Mouse (Mus musculus) midbrain, embryonic 15.5 days (tissue): Measurements from ENCODE around the gene Col8a1. TPM values are rescaled to one million over a fixed set of nuclear protein-coding genes. Genes with fewer than 3 reads are reported as not detected.
A peak's percentile ranks its signal among the peaks of the same experiment; 100 is the strongest.

Experiments used
- ATAC-seq: fragments of 200-750 bp; cut with Nextera tagmentation; replicated peaks from 2 replicates; pipeline ENCODE4 v1.8.0; 2017; ENCODE audit warnings: moderate TSS enrichment
- H3K27ac ChIP-seq: fragments of 300-500 bp; sonication (generic); 2 replicates; pipeline ENCODE4 v1.5.1; 2015; ENCODE audit warnings: mild to moderate bottlenecking, inconsistent platforms
- H3K27me3 ChIP-seq: fragments of 300-500 bp; sonication (generic); replicated peaks from 2 replicates; pipeline ENCODE4 v1.6.1; 2015; ENCODE audit warnings: inconsistent platforms
- H3K36me3 ChIP-seq: fragments of 300-500 bp; sonication (generic); replicated peaks from 2 replicates; pipeline ENCODE4 v1.6.1; 2015; ENCODE audit warnings: inconsistent platforms
- H3K4me1 ChIP-seq: fragments of 300-500 bp; sonication (generic); 2 replicates; pipeline ENCODE4 v1.6.1; 2015; ENCODE audit warnings: inconsistent platforms
- H3K4me2 ChIP-seq: fragments of 300-500 bp; sonication (generic); 2 replicates; pipeline ENCODE4 v1.6.1; 2015; ENCODE audit warnings: inconsistent platforms, mild to moderate bottlenecking, moderate library complexity
- H3K4me3 ChIP-seq: fragments of 300-500 bp; sonication (generic); 2 replicates; pipeline ENCODE4 v1.5.1; 2015; ENCODE audit warnings: mild to moderate bottlenecking, inconsistent platforms
- H3K9ac ChIP-seq: fragments of 300-500 bp; sonication (generic); 2 replicates; pipeline ENCODE4 v1.6.1; 2015; ENCODE audit warnings: mild to moderate bottlenecking, inconsistent platforms
- H3K9me3 ChIP-seq: fragments of 300-500 bp; sonication (generic); 2 replicates; pipeline ENCODE4 v1.6.1; 2016; ENCODE audit warnings: inconsistent platforms
- WGBS: fragments of 180-500 bp; shearing (Covaris S2); methylation state at CpG from one replicate; pipeline ENCODE4 v1.1.7; 2015; ENCODE audit warnings: mixed read lengths; 5-methylcytosine and 5-hydroxymethylcytosine counted together
- polyA plus RNA-seq: library from polyadenylated mRNA; unstranded; fragments of >200 nt; fragmentation: Nextera tagmentation; extraction: Ambion mirVana; gene quantifications from 2 replicates; pipeline ENCODE4 v1.2.1, GENCODE M21; 2015

The Col8a1 gene
- polyA plus RNA-seq, 1 experiment from 2014 or later: 4.0 TPM

DNA sequence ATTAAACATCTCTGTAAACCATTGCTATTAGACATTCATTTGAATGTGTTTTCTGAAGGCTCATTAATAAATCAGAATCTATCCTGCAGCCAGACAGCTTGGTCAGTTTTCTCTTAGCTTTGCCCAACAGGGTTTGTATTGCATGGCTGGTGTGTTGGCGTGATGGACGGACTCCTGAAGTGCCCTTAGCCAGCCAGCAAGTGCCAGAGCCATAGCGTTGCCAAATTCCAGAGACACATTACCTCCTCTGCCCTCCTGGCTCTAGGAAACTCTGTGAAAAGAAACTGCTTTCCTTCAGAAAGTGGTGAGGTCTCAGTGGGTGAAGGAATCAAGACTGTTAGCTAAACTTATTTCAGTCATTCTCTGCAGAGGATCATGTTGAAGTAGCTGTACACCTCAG, 14.4 kb downstream of the Col8a1 start:
- ATAC-seq: no peak
- Histone ChIP-seq H3K4me2 (no peak overlapping the region), H3K4me3 (no peak overlapping the region), H3K27ac (no peak overlapping the region), H3K27me3 (no peaks in the 10 kb centered on the region), H3K36me3 (no peaks in the 10 kb centered on the region), H3K4me1 (no peaks in the 10 kb centered on the region), H3K9ac (no peak overlapping the region), H3K9me3 (no peaks in the 10 kb centered on the region)
- whole genome bisulfite sequencing: 88% methylated on average over 3 of the region's 3 CpGs

- H3K27ac ChIP-seq: no peak overlapping the region
- no peak for ATAC-seq
- no peak overlapping the region for H3K9ac ChIP-seq
- H3K36me3 ChIP-seq: no peaks in the 10 kb centered on the region
- no peaks in the 10 kb centered on the region for H3K27me3 ChIP-seq
- no peaks in the 10 kb centered on the region for H3K4me1 ChIP-seq
- H3K4me2 ChIP-seq: no peak overlapping the region
- no peak overlapping the region for H3K4me3 ChIP-seq
- no peaks in the 10 kb centered on the region for H3K9me3 ChIP-seq
- WGBS: 91% methylated on average over 2 of the region's 2 CpGs
Measured at GRCm38 (mm10) chr16:57734942-57735341, 19.6 kb downstream of the Col8a1 start.

GRCm38 (mm10) chr16:57733545-57733944, 21.0 kb downstream of the Col8a1 start:
- Histone ChIP-seq H3K4me2 (no peak overlapping the region), H3K9me3 (no peaks in the 10 kb centered on the region), H3K4me1 (no peaks in the 10 kb centered on the region), H3K4me3 (no peak overlapping the region), H3K36me3 (no peaks in the 10 kb centered on the region), H3K27me3 (no peaks in the 10 kb centered on the region), H3K27ac (no peak overlapping the region), H3K9ac (no peak overlapping the region)
- 88% methylated on average over 1 of the region's 1 CpGs for WGBS
- ATAC-seq: no peak

- 93% methylated on average over 3 of the region's 3 CpGs for WGBS
- no peak overlapping the region for H3K27ac ChIP-seq
- ATAC-seq: no peak
- H3K4me2 ChIP-seq: no peak overlapping the region
- no peaks in the 10 kb centered on the region for H3K27me3 ChIP-seq
- no peaks in the 10 kb centered on the region for H3K4me1 ChIP-seq
- no peaks in the 10 kb centered on the region for H3K9me3 ChIP-seq
- H3K4me3 ChIP-seq: no peak overlapping the region
- no peaks in the 10 kb centered on the region for H3K36me3 ChIP-seq
- H3K9ac ChIP-seq: no peak overlapping the region
Measured at GRCm38 (mm10) chr16:57733139-57733538, 21.4 kb downstream of the Col8a1 start.

DNA sequence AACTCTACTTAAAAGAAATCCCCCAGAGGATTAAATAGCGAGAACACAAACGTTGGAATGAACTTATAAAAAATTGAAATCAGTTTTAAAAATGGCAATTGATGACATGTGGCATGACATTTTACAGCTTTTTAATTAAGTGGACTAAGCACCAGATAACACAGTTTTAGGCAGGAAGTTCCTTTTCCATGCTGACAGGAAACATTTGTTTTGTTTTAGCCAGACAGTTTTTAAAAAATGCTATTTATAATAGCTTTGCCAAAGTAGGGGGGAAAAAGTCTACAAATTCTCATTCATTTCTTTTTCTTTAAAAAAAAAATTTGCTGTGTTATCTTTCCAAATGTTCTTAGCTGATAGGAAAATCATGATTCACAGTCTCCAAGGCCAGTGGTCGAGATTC, 29.6 kb downstream of the Col8a1 start:
- Histone ChIP-seq H3K9me3 (no peaks in the 10 kb centered on the region), H3K4me3 (no peak overlapping the region), H3K27me3 (no peaks in the 10 kb centered on the region), H3K4me2 (no peak overlapping the region), H3K9ac (no peak overlapping the region), H3K4me1 (no peaks in the 10 kb centered on the region), H3K36me3 (no peaks in the 10 kb centered on the region), H3K27ac (no peak overlapping the region)
- ATAC-seq: no peak
- WGBS: 71% methylated on average over 3 of the region's 3 CpGs

DNA sequence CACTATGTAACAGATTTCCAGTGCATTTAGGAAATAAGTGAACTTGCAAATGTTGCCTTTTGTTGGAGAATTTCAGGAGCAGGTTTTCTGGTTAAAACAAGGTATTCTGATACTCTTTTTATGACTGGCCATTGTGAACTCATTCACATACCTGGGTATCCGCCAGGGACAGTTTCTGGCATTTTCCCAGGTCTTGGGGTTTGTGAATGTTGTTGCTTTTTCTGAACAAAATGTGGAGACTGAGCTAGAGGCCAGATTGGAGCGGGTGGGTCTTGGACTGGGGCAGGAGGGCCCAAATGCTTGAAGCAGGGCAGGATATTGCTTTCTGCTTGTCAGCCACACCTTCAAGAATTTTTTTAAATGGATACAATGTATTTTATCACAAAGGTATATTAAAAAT, 35.6 kb downstream of the Col8a1 start:
- Histone ChIP-seq H3K27ac (no peak overlapping the region), H3K4me1 (no peaks in the 10 kb centered on the region), H3K27me3 (no peaks in the 10 kb centered on the region), H3K36me3 (no peaks in the 10 kb centered on the region), H3K4me2 (no peak overlapping the region), H3K4me3 (no peak overlapping the region), H3K9ac (no peak overlapping the region), H3K9me3 (no peaks in the 10 kb centered on the region)
- 86% methylated on average over 2 of the region's 2 CpGs for WGBS
- ATAC-seq: no peak

GRCm38 (mm10) chr16:57698733-57699132, 55.8 kb downstream of the Col8a1 start:
- H3K4me1 ChIP-seq: no peaks in the 10 kb centered on the region
- H3K9me3 ChIP-seq: no peaks in the 10 kb centered on the region
- 91% methylated on average over 5 of the region's 5 CpGs for WGBS
- no peak for ATAC-seq
- H3K27ac ChIP-seq: no peak overlapping the region
- no peak overlapping the region for H3K4me3 ChIP-seq
- H3K36me3 ChIP-seq: no peaks in the 10 kb centered on the region
- H3K9ac ChIP-seq: no peak overlapping the region
- H3K27me3 ChIP-seq: no peaks in the 10 kb centered on the region
- H3K4me2 ChIP-seq: no peak overlapping the region

GRCm38 (mm10) chr16:57694694-57695093, 59.8 kb downstream of the Col8a1 start:
- H3K9ac ChIP-seq: no peak overlapping the region
- no peak overlapping the region for H3K4me3 ChIP-seq
- no peak overlapping the region for H3K4me2 ChIP-seq
- no peaks in the 10 kb centered on the region for H3K36me3 ChIP-seq
- no peaks in the 10 kb centered on the region for H3K9me3 ChIP-seq
- no peaks in the 10 kb centered on the region for H3K27me3 ChIP-seq
- H3K27ac ChIP-seq: no peak overlapping the region
- H3K4me1 ChIP-seq: no peaks in the 10 kb centered on the region
- ATAC-seq: no peak
- 12% methylated on average over 1 of the region's 1 CpGs for WGBS

DNA sequence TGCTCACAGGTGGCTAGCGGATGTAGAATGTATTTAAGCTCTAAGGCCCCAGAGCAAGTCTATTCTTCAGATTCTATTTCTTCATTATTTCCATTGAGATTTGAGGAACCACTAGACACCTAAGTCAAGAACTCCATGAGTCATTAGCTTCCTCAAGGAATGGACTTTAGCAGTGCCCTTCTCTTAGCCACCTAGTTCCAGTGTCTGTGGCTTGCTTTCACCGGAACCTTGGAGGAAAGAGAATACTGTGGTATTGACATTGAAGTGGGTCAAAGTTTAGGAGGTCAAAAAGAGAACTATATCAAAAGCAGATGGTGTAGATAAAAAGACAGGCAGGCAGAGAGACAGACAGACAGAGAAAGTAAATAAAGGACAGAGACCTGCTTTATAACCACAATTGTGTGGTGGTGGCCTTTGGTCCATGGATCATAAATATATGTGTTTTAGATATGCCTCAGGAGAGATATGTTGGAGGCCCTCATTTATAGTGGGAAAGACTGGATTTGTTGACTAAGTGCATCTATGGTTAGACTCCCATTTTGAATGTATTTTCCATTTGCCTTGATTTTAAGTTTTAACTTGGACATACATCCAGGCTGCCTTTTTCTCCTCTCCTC, 60.5 kb downstream of the Col8a1 start:
- Histone ChIP-seq H3K4me1 (no peaks in the 10 kb centered on the region), H3K27me3 (no peaks in the 10 kb centered on the region), H3K36me3 (no peaks in the 10 kb centered on the region), H3K27ac (no peak overlapping the region), H3K4me2 (no peak overlapping the region), H3K4me3 (no peak overlapping the region), H3K9me3 (no peaks in the 10 kb centered on the region), H3K9ac (no peak overlapping the region)
- ATAC-seq: no peak
- WGBS: 83% methylated on average over 2 of the region's 2 CpGs

DNA sequence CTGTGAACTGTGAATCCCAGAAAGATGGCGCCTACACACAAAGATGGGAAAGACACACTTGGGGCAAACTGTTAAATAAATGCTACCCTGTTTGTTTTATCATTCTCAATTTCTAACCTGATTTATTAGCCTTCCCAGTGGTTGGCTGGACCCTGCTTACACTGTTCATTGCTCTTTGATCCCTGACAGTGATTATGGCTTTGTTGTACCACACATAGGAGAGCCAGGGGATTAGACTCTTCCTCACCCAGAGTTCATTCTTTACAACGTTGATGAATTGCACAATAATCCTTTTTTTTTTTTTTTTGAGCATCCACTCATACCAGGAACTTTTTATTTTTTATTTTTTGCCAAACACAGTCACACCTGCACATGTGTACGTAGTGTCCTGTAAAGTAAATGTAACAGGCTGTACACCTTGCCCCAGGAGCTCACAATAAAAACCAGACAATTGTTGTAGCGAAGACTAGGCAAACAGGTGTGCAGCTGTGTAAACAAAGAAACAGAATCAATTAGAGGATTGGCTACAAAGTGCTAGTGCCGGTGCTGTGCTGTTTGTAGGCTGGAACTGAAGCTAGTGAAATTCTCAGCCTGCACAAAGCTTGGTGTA, 68.6 kb downstream of the Col8a1 start:
- no peaks in the 10 kb centered on the region for H3K9me3 ChIP-seq
- no peak for ATAC-seq
- no peak overlapping the region for H3K4me2 ChIP-seq
- no peak overlapping the region for H3K9ac ChIP-seq
- H3K27ac ChIP-seq: no peak overlapping the region
- no peak overlapping the region for H3K4me3 ChIP-seq
- H3K4me1 ChIP-seq: no peaks in the 10 kb centered on the region
- H3K36me3 ChIP-seq: no peaks in the 10 kb centered on the region
- no peaks in the 10 kb centered on the region for H3K27me3 ChIP-seq
- WGBS: 51% methylated on average over 5 of the region's 5 CpGs

- no peak overlapping the region for H3K4me3 ChIP-seq
- H3K4me1 ChIP-seq: no peaks in the 10 kb centered on the region
- no peaks in the 10 kb centered on the region for H3K36me3 ChIP-seq
- no peak overlapping the region for H3K4me2 ChIP-seq
- ATAC-seq: no peak
- H3K9me3 ChIP-seq: no peaks in the 10 kb centered on the region
- WGBS: 62% methylated on average over 2 of the region's 2 CpGs
- no peak overlapping the region for H3K9ac ChIP-seq
- H3K27me3 ChIP-seq: no peaks in the 10 kb centered on the region
- H3K27ac ChIP-seq: no peak overlapping the region
Measured at GRCm38 (mm10) chr16:57672251-57672650, 82.3 kb downstream of the Col8a1 start.

GRCm38 (mm10) chr16:57671637-57672036, 82.9 kb downstream of the Col8a1 start:
- WGBS: 85% methylated on average over 2 of the region's 2 CpGs
- H3K4me2 ChIP-seq: no peak overlapping the region
- ATAC-seq: no peak

DNA sequence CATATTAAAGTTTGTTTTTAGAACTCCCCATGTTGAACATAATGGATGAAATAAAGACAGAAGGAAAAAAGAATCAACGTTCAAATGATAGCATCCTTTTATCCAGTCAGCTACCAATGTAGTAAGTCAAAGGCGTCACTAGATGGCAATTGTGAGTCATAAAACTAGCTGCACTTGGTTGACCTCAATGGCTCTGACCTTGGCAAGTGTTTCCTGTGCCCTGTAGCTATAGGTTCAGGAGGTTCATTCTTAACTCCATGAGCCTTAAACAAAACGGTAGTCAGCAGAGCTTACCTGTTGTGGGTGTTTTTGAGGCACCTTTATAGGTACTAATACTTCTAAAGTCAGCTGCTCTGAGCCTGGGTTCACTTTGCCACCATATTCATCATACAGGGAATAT, 85.2 kb downstream of the Col8a1 start:
- H3K9ac ChIP-seq: no peak overlapping the region
- no peaks in the 10 kb centered on the region for H3K4me1 ChIP-seq
- no peak overlapping the region for H3K27ac ChIP-seq
- H3K36me3 ChIP-seq: no peaks in the 10 kb centered on the region
- WGBS: 17% methylated on average over 3 of the region's 3 CpGs
- 0 out of 2 replicates have a peak, but pooled peaks have one; percentile 56 for ATAC-seq
- no peaks in the 10 kb centered on the region for H3K27me3 ChIP-seq
- H3K9me3 ChIP-seq: no peaks in the 10 kb centered on the region
- no peak overlapping the region for H3K4me3 ChIP-seq
- no peak overlapping the region for H3K4me2 ChIP-seq

More at GRCm38 (mm10) chr16:57671637-57672036, 82.9 kb downstream of the Col8a1 start:
- Histone ChIP-seq H3K4me3 (no peak overlapping the region), H3K27me3 (no peaks in the 10 kb centered on the region), H3K36me3 (no peaks in the 10 kb centered on the region), H3K9me3 (no peaks in the 10 kb centered on the region), H3K4me1 (no peaks in the 10 kb centered on the region), H3K27ac (no peak overlapping the region), H3K9ac (no peak overlapping the region)
